ENCODE assay signal across 8 mouse cellular contexts in genomic region chr3:133310809-133311179, GRCm38 (mm10). TPM values are rescaled to one million over a fixed set of nuclear protein-coding genes. Genes with fewer than 3 reads are reported as not detected.
DNase-seq lines count a peak whose midpoint lies in the region; ATAC-seq and TF ChIP-seq lines count a peak whose summit lies in the region.

No protein-coding gene starts in this region.

- peak overlapping the region; percentile 75 for H3K4me3 ChIP-seq in limb, embryonic 12.5 days (replicated peaks)
- peak overlapping the region; percentile 73 for H3K4me3 ChIP-seq in small intestine, adult 2 months (ENCODE audit: low read depth, low read length)

- H3K27ac ChIP-seq in limb, embryonic 12.5 days: peak overlapping the region; percentile 99
- H3K27ac ChIP-seq in small intestine, adult 2 months (ENCODE audit: insufficient read depth, low read depth, low read length): peak overlapping the region; percentile 77

- TF ChIP-seq CTCF in small intestine, adult 2 months (IDR thresholded peaks at IDR 0.05; ENCODE audit: extremely low read depth, insufficient read length, insufficient replicate concordance, low read depth, low read length): no peak

- 0 out of 2 replicates have a peak, but pooled peaks cover 4% of the 10 kb centered on the region for H3K4me1 ChIP-seq in limb, embryonic 12.5 days (replicated peaks)
- peaks cover 8% of the 10 kb centered on the region for H3K4me1 ChIP-seq in small intestine, adult 2 months (ENCODE audit: control insufficient read depth, insufficient read depth, insufficient read length, low read length)

- TF ChIP-seq POLR2A in small intestine, adult 2 months (IDR thresholded peaks at IDR 0.05; ENCODE audit: low read depth, low read length): no peak

- no peak for DNase-seq in frontal cortex, postnatal 10 days (ENCODE audit: low spot score in 2 of 2)
- DNase-seq in thymus, postnatal 14 days: peak; percentile 28
- DNase-seq in thymus, postnatal 0 days (ENCODE audit: low spot score): no peak
- DNase-seq in spleen, postnatal 10 days (ENCODE audit: low spot score in 2 of 2): no peak
- no peak for DNase-seq in ovary, adult 18-20 months (ENCODE audit: low spot score)

- 22% methylated on average over 14 of the region's 14 CpGs for WGBS in limb, embryonic 12.5 days
- 12% methylated on average over 14 of the region's 14 CpGs for WGBS in small intestine, adult 2 months

- peak overlapping the region; percentile 61 for H3K4me2 ChIP-seq in limb, embryonic 12.5 days

- peak; percentile 13 for ATAC-seq in frontal cortex, adult (ENCODE audit: low TSS enrichment)
- ATAC-seq in limb, embryonic 12.5 days (ENCODE audit: insufficient number of reproducible peaks, insufficient read depth, low FRiP score, low TSS enrichment, low read depth): 0 out of 2 replicates have a peak, but pooled peaks have one; percentile 22

- peak overlapping the region; percentile 95 for H3K9ac ChIP-seq in limb, embryonic 12.5 days (replicated peaks)

- H3K9me3 ChIP-seq in limb, embryonic 12.5 days: peaks cover 7% of the 10 kb centered on the region; the same call in 1 of the 2 replicates

- H3K27me3 ChIP-seq in limb, embryonic 12.5 days: no peaks in the 10 kb centered on the region
- H3K27me3 ChIP-seq in small intestine, adult 2 months (ENCODE audit: control insufficient read depth, insufficient read depth, low read length): no peaks in the 10 kb centered on the region

- H3K36me3 ChIP-seq in limb, embryonic 12.5 days: peaks cover 3% of the 10 kb centered on the region; the same call in 1 of the 2 replicates
- H3K36me3 ChIP-seq in small intestine, adult 2 months (ENCODE audit: control insufficient read depth, insufficient read depth, low read length): no peaks in the 10 kb centered on the region

RNA-seq across cellular contexts. Expression of gene Ppa2, which starts 0.9 kb away (rescaled TPM):
- polyA plus RNA-seq in thymus, postnatal 0 days (2015; fragmentation: Nextera tagmentation; extraction: Ambion mirVana): 79.3 and 87.2 TPM in 2 replicates
- polyA plus RNA-seq in limb, embryonic 12.5 days (2016; fragmentation: Nextera tagmentation; extraction: Ambion mirVana): 84.9 and 86.0 TPM in 2 replicates
- polyA plus RNA-seq in small intestine, adult 2 months (2012; rRNA removed): 32.2 and 48.5 TPM in 2 replicates
